Mouse (Mus musculus) testis, adult 2 months (tissue): ENCODE results near the gene Fpr1. TPM values are rescaled to one million over a fixed set of nuclear protein-coding genes. Genes with fewer than 3 reads are reported as not detected.
"Not testable (repeated sequence)": the region's sequence is repeated elsewhere in the genome, so short reads cannot be mapped to it uniquely, and the experiment has no call there.

Experiments used
- H3K27ac ChIP-seq: fragments of 200-500 bp; 2 replicates; pipeline ENCODE4 v1.5.1; 2012; ENCODE audit warnings: low read depth, low read length; ENCODE audit not compliant: control insufficient read depth, insufficient read depth
- H3K27me3 ChIP-seq: fragments of 200-500 bp; 2 replicates; pipeline ENCODE4 v1.6.1; 2012; ENCODE audit warnings: mild to moderate bottlenecking, low read length, moderate library complexity; ENCODE audit not compliant: control insufficient read depth, insufficient read depth
- H3K36me3 ChIP-seq: fragments of 200-500 bp; 2 replicates; pipeline ENCODE4 v1.6.1; 2012; ENCODE audit warnings: mild to moderate bottlenecking, low read length; ENCODE audit not compliant: control insufficient read depth, insufficient read depth
- H3K4me1 ChIP-seq: fragments of 200-500 bp; 2 replicates; pipeline ENCODE4 v1.6.1; 2012; ENCODE audit warnings: low read length; ENCODE audit not compliant: control insufficient read depth, insufficient read depth
- H3K4me3 ChIP-seq: fragments of 200-500 bp; 2 replicates; pipeline ENCODE4 v1.5.1; 2012; ENCODE audit warnings: low read depth, mild to moderate bottlenecking, low read length, moderate library complexity, mixed read lengths; ENCODE audit not compliant: control insufficient read depth
- CTCF ChIP-seq: fragments of 200-500 bp; IDR thresholded peaks from 2 replicates; pipeline ENCODE4 v1.5.1; 2012; ENCODE audit warnings: low read depth, mild to moderate bottlenecking, inconsistent platforms, low read length, moderate library complexity; ENCODE audit not compliant: control insufficient read depth, insufficient read depth, insufficient replicate concordance
- POLR2A ChIP-seq: fragments of 200-500 bp; IDR thresholded peaks from 2 replicates; pipeline ENCODE4 v1.6.1; 2012; ENCODE audit warnings: low read depth, mild to moderate bottlenecking, inconsistent platforms, low read length, moderate library complexity; ENCODE audit not compliant: control insufficient read depth
- polyA plus RNA-seq: library from polyadenylated mRNA; depleted of rRNA; stranded (reverse); fragments of >200 nt; gene quantifications from 2 replicates; pipeline ENCODE4 v1.2.3, GENCODE M21; 2012

Fpr1 gene
- polyA plus RNA-seq, 1 experiment = not detected

DNA sequence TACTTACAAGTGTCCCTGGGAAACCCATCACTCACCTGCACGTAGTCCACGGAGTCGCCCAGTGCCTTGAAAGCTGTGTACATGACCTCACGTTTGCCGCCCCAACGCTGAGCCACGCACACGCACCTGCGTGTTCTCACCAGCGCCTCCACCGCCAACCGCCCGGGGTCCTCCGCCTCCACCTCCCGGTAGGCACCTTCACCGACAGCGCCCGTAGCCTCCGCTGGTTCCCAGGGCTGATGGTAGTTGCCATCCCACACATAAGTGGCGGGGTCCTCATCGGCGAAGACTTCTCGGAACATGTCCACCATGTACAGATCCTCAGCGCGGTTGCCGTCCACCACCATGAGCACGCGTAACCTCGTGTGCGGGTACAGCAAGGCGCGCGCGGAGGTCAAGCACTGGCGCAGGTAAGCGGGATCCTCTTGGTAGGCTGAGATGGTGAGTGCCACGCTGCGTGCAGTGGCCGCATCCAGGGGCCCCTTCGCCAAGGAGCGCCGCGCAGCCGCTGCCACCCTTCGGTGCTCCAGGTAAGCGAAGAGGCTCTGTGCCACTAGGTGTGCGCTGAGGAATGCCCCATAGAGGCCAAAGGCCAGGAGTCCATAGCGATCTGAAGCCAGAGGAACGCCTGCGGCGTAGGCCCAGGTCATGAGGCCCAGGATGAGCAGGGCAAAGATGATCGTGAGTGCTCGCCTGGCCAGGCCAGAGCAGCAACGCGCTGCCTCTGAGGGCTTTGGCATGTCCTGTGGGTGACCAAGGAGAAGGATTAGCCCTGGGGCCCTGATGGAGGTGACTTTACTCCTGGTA lies 33.6 kb downstream of the Fpr1 start:
- H3K27ac ChIP-seq = no peak overlapping the region
- no peaks in the 10 kb centered on the region for H3K36me3 ChIP-seq
- H3K4me1 ChIP-seq = peaks cover 5% of the 10 kb centered on the region
- TF ChIP-seq POLR2A (no peak), CTCF (no peak)
- no peaks in the 10 kb centered on the region for H3K27me3 ChIP-seq
- peak overlapping the region; percentile 28; the same call in 1 of the 2 replicates for H3K4me3 ChIP-seq

GRCm38 (mm10) chr17:17848988-17849387 lies 34.8 kb downstream of the Fpr1 start:
- no peak for TF ChIP-seq POLR2A
- no peak for TF ChIP-seq CTCF
- H3K4me1 ChIP-seq = peaks cover 5% of the 10 kb centered on the region
- H3K27ac ChIP-seq = no peak overlapping the region
- H3K27me3 ChIP-seq = no peaks in the 10 kb centered on the region
- H3K36me3 ChIP-seq = no peaks in the 10 kb centered on the region
- no peak overlapping the region for H3K4me3 ChIP-seq

- H3K36me3 ChIP-seq = no peaks in the 10 kb centered on the region
These were observed 38.3 kb downstream of the Fpr1 start for GRCm38 (mm10) chr17:17845187-17846027.

GRCm38 (mm10) chr17:17844606-17845005 lies 39.1 kb downstream of the Fpr1 start:
- not testable (repeated sequence) for H3K27ac ChIP-seq, H3K36me3 ChIP-seq

More at GRCm38 (mm10) chr17:17845187-17846027, 38.3 kb downstream of the Fpr1 start:
- Histone ChIP-seq H3K4me1 (peaks cover 8% of the 10 kb centered on the region), H3K27ac (no peak overlapping the region), H3K27me3 (no peaks in the 10 kb centered on the region), H3K4me3 (no peak overlapping the region)
- no peak for TF ChIP-seq POLR2A
- no peak for TF ChIP-seq CTCF

DNA sequence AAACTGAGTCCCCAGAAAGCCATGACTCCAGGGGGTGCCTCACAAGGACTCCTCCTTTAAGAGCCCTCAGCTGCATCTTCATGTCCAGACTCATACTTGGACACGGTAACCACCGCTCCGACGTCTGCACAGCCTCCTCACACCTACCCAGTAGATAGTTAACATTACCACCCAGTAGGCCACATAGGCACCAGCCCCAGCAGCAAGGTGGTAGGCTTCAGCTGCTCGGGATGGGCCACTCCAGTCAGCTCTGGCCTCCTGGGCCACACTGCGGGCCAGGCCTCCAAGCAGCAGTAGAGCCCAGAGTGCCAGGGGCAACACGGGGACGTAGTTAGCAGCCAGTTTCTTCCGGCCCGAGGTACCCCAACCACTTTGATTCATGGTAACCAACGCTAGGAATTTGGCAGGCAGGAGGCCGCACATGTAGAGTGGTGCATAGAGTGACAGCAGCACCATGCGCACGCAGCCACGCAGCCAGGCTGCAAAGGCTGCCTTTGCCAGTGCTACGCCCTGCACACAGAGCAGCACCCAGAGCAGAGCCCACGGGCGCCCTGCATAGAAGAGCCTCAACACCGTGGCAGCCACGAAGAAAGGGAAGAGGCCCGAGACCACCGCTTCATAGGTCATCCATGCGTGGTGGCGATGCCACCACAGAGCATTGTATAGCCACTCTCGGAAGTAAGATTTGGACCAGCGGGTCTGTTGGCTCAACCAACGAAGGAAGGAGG lies 40.0 kb downstream of the Fpr1 start:
- TF ChIP-seq CTCF (no peak), POLR2A (no peak)
- no peak overlapping the region for H3K27ac ChIP-seq
- peaks cover 4% of the 10 kb centered on the region for H3K4me1 ChIP-seq
- peak overlapping the region; percentile 60 for H3K4me3 ChIP-seq
- H3K36me3 ChIP-seq = no peaks in the 10 kb centered on the region
- H3K27me3 ChIP-seq = no peaks in the 10 kb centered on the region

More at GRCm38 (mm10) chr17:17844606-17845005, 39.1 kb downstream of the Fpr1 start:
- not testable (repeated sequence) for H3K4me1 ChIP-seq, H3K27me3 ChIP-seq, H3K4me3 ChIP-seq

DNA sequence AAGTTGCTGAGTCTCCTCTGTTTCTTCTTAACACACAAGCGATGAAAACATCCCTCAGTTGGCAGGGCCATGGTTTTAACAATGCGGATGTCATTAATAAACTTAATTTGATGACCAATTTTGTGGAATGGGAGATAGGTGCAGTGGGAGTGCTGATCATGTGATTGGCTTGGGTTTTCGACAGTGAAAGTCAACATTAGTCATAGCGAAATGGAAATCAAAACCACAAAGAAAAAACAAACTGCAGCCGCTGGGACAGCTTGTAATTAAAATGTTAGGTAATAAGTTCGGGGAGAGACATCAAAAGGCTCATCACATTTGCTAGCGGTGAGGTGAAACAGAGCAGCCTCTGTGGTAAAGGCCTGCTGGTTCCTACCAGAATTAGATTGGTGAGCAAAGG lies 42.9 kb downstream of the Fpr1 start:
- TF ChIP-seq CTCF = no peak
- TF ChIP-seq POLR2A = no peak
- Histone ChIP-seq H3K27ac (no peak overlapping the region), H3K4me1 (peaks cover 14% of the 10 kb centered on the region), H3K4me3 (no peak overlapping the region), H3K27me3 (no peaks in the 10 kb centered on the region), H3K36me3 (no peaks in the 10 kb centered on the region)

GRCm38 (mm10) chr17:17839276-17839675 lies 44.5 kb downstream of the Fpr1 start:
- Histone ChIP-seq H3K4me1 (peaks cover 14% of the 10 kb centered on the region), H3K36me3 (no peaks in the 10 kb centered on the region), H3K27me3 (no peaks in the 10 kb centered on the region), H3K4me3 (no peak overlapping the region), H3K27ac (no peak overlapping the region)
- no peak for TF ChIP-seq CTCF
- TF ChIP-seq POLR2A = no peak
